Mouse (Mus musculus): Measurements from ENCODE around the gene Mast4. TPM values are rescaled to one million over a fixed set of nuclear protein-coding genes. Genes with fewer than 3 reads are reported as not detected.

Mast4 gene
- total and polyA plus RNA-seq, 3 experiments, result 2.7 to 7.0 TPM; not detected in 1

DNA sequence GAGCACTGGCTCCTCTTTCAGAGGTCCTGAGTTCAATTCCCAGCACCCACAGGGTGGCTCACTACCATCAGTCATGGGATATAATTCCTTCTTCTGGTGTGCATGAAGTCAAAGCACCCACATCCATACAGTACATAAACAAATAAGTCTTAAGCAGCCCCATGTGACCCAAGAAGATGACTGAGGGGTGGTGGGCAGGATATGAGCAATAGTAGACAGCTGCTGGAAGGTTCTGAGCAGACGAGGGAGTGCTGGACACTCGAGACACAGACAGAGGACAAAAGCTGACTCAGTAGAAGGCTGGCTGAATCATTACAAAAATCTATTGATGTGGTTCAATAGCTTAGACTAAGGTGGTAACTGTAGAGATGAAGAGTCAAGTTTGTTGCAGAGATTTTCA lies 391.7 kb downstream of the Mast4 start:
- no peak for DNase-seq (ENCODE audit: low read depth, low spot score)
- no peaks in the 10 kb centered on the region for H3K9me3 ChIP-seq (replicated peaks; ENCODE audit: insufficient read depth, low read length)
- peaks cover 2 to 3% of the 10 kb centered on the region in 2 experiments; a peak in 3 of 4 replicates for H3K27me3 ChIP-seq (ENCODE audit: control insufficient read depth in 1 of 2, insufficient read depth in 2 of 2, low read length in 2 of 2)
- H3K79me2 ChIP-seq (ENCODE audit: control insufficient read depth, insufficient read depth, low read length, poor library complexity), result no peaks in the 10 kb centered on the region
- H3K4me1 ChIP-seq (ENCODE audit: control insufficient read depth in 1 of 2, insufficient read depth in 2 of 2, low read length in 2 of 2), result no peaks in the 10 kb centered on the region
- H3K9ac ChIP-seq (ENCODE audit: control insufficient read depth, low read depth, low read length, poor library complexity, severe bottlenecking), result no peak overlapping the region
- no peak for TF ChIP-seq HCFC1 (IDR thresholded peaks at IDR 0.05; ENCODE audit: low read depth, low read length)
- no peak for TF ChIP-seq RAD21 (IDR thresholded peaks at IDR 0.05; ENCODE audit: low read depth, low read length)
- no peak for TF ChIP-seq TBP (IDR thresholded peaks at IDR 0.05; ENCODE audit: low read depth, low read length)
- TF ChIP-seq RCOR1 (IDR thresholded peaks at IDR 0.05; ENCODE audit: low read depth, low read length), result no peak
- no peak for TF ChIP-seq ZKSCAN1 (IDR thresholded peaks at IDR 0.05; ENCODE audit: low read depth, low read length)
- TF ChIP-seq POLR2AphosphoS2 (IDR thresholded peaks at IDR 0.05; ENCODE audit: low read length), result no peak
- TF ChIP-seq CHD1 (IDR thresholded peaks at IDR 0.05; ENCODE audit: low read depth, low read length), result no peak
- TF ChIP-seq UBTF (IDR thresholded peaks at IDR 0.05; ENCODE audit: borderline replicate concordance, insufficient read depth, low read depth, low read length), result no peak
- no peak for TF ChIP-seq USF2 (IDR thresholded peaks at IDR 0.05; ENCODE audit: borderline replicate concordance in 1 of 2, insufficient read depth in 1 of 2, low read depth in 1 of 2, low read length in 2 of 2)
- TF ChIP-seq E2F4 (IDR thresholded peaks at IDR 0.05; ENCODE audit: borderline replicate concordance, low read depth, low read length), result no peak
- TF ChIP-seq MAZ (IDR thresholded peaks at IDR 0.05; ENCODE audit: low read depth, low read length), result no peak
- no peak overlapping the region for H3K4me3 ChIP-seq (ENCODE audit: control insufficient read depth in 1 of 2, insufficient read depth in 1 of 2, low read depth in 2 of 2, low read length in 2 of 2)
- H3K36me3 ChIP-seq (ENCODE audit: control insufficient read depth in 1 of 2, insufficient read depth in 2 of 2, low read length in 2 of 2), result no peaks in the 10 kb centered on the region
- no peak overlapping the region for H3K27ac ChIP-seq (ENCODE audit: control insufficient read depth, low read depth, low read length)

DNA sequence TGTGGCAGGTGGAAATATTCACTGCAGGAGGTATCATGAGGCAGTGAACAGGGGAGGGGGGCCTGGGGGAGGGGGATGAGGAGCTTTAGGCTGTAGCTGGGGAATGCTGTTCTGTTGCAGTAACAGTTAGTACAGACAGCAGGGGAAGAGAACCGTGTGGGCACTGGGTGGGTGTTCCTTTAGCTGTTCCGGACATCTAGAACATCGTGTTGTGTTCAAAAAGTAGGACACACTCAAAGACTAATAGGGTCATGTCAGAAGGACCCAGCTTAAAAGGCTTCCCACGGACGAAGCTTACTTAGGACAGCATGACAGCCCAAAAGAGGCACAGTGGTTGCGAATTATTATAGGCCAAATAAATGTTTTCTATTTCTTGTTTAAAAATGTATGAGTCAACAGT lies 393.8 kb downstream of the Mast4 start:
- Histone ChIP-seq H3K36me3 (ENCODE audit: control insufficient read depth in 1 of 2, insufficient read depth in 2 of 2, low read length in 2 of 2) (no peaks in the 10 kb centered on the region), H3K9me3 (replicated peaks; ENCODE audit: insufficient read depth, low read length) (no peaks in the 10 kb centered on the region), H3K27me3 (ENCODE audit: control insufficient read depth in 1 of 2, insufficient read depth in 2 of 2, low read length in 2 of 2) (peaks cover 2 to 6% of the 10 kb centered on the region in 2 experiments; a peak in 3 of 4 replicates), H3K9ac (ENCODE audit: control insufficient read depth, low read depth, low read length, poor library complexity, severe bottlenecking) (no peak overlapping the region), H3K79me2 (ENCODE audit: control insufficient read depth, insufficient read depth, low read length, poor library complexity) (no peaks in the 10 kb centered on the region), H3K4me3 (ENCODE audit: control insufficient read depth in 1 of 2, insufficient read depth in 1 of 2, low read depth in 2 of 2, low read length in 2 of 2) (no peak overlapping the region), H3K4me1 (ENCODE audit: control insufficient read depth in 1 of 2, insufficient read depth in 2 of 2, low read length in 2 of 2) (no peaks in the 10 kb centered on the region), H3K27ac (ENCODE audit: control insufficient read depth, low read depth, low read length) (no peak overlapping the region)
- no peak for DNase-seq (ENCODE audit: low read depth, low spot score)
- TF ChIP-seq MAZ (IDR thresholded peaks at IDR 0.05; ENCODE audit: low read depth, low read length), result no peak
- no peak for TF ChIP-seq EP300 (IDR thresholded peaks at IDR 0.05; ENCODE audit: low read depth in 1 of 2, low read length in 2 of 2)
- no peak for TF ChIP-seq HCFC1 (IDR thresholded peaks at IDR 0.05; ENCODE audit: low read depth, low read length)
- TF ChIP-seq SMC3 (IDR thresholded peaks at IDR 0.05; ENCODE audit: low read depth, low read length), result no peak
- TF ChIP-seq ZKSCAN1 (IDR thresholded peaks at IDR 0.05; ENCODE audit: low read depth, low read length), result no peak
- TF ChIP-seq BHLHE40 (IDR thresholded peaks at IDR 0.05; ENCODE audit: borderline replicate concordance, low read depth, low read length), result no peak
- no peak for TF ChIP-seq GATA1 (IDR thresholded peaks at IDR 0.05; ENCODE audit: low read depth, low read length)
- no peak for TF ChIP-seq MYC (IDR thresholded peaks at IDR 0.05; ENCODE audit: low read depth, low read length)
- TF ChIP-seq POLR2AphosphoS2 (IDR thresholded peaks at IDR 0.05; ENCODE audit: low read length), result no peak
- no peak for TF ChIP-seq ZC3H11A (IDR thresholded peaks at IDR 0.05; ENCODE audit: low read depth, low read length)
- no peak for TF ChIP-seq CHD2 (IDR thresholded peaks at IDR 0.05; ENCODE audit: low read length)
- TF ChIP-seq MEF2A (IDR thresholded peaks at IDR 0.05; ENCODE audit: extremely low read depth, insufficient replicate concordance, low read depth, low read length, poor library complexity, severe bottlenecking), result no peak
- no peak for TF ChIP-seq CTCF (IDR thresholded peaks at IDR 0.05 in 2 of 3, conservative IDR thresholded peaks at IDR 0.05 in 1 of 3; ENCODE audit: control insufficient read depth in 1 of 3, insufficient read depth in 1 of 3, low read depth in 2 of 3, low read length in 3 of 3, poor library complexity in 1 of 3, severe bottlenecking in 1 of 3)
- TF ChIP-seq MAX (IDR thresholded peaks at IDR 0.05; ENCODE audit: low read length), result no peak
- no peak for TF ChIP-seq NELFE (IDR thresholded peaks at IDR 0.05; ENCODE audit: low read depth, low read length)
- TF ChIP-seq UBTF (IDR thresholded peaks at IDR 0.05; ENCODE audit: borderline replicate concordance, insufficient read depth, low read depth, low read length), result no peak
- no peak for TF ChIP-seq ELF1 (IDR thresholded peaks at IDR 0.05; ENCODE audit: low read depth, low read length)
- no peak for TF ChIP-seq MXI1 (IDR thresholded peaks at IDR 0.05; ENCODE audit: low read depth, low read length)

Data from MEL (cell line).